ENCODE assay signal across 14 mouse cellular contexts in the genomic region with DNA sequence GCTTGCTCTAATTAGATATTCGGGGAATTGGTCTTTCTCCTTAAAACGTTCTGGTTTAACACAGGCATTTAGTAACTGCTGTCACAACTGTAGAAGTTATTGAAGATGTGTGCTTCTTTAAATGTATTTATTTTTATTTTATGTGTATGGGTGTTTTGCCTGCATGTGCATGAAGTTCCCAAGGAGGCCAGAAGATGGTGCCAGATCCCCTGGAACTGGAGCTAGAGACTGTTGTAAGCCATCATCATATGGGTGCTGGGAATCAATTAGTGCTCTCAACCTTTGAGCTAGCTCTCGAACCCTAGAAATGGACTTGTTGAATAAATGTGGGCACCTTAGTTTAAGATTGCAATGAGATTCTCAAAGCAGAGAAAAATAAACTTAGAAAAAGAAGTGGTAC. TPM values are rescaled to one million over a fixed set of nuclear protein-coding genes. Genes with fewer than 3 reads are reported as not detected.
DNase-seq lines count a peak whose midpoint lies in the region; ATAC-seq and TF ChIP-seq lines count a peak whose summit lies in the region.
"Had no signal": no experiment of that assay in that cellular context is flagged by ENCODE, and none has a peak within 500 bp of the region (broad histone marks: within the 10 kb centered on the region; RNA-seq: fewer than 3 reads in every experiment).

No protein-coding gene starts in this region.

- H3K27me3 ChIP-seq in heart, embryonic 10.5 days (ENCODE audit: insufficient read depth, poor library complexity, severe bottlenecking): no peaks in the 10 kb centered on the region
- no peaks in the 10 kb centered on the region for H3K27me3 ChIP-seq in lung, postnatal 0 days (replicated peaks; ENCODE audit: insufficient read depth, low read length)
- no peaks in the 10 kb centered on the region for H3K27me3 ChIP-seq in midbrain, embryonic 15.5 days (replicated peaks)
- H3K27me3 ChIP-seq: embryonic facial prominence, embryonic 15.5 days; neural tube, embryonic 15.5 days had no signal

- H3K4me1 ChIP-seq in heart, embryonic 10.5 days: peaks cover 7% of the 10 kb centered on the region; the same call in 1 of the 2 replicates
- H3K4me1 ChIP-seq in lung, postnatal 0 days (ENCODE audit: insufficient read depth, low read depth, low read length): no peaks in the 10 kb centered on the region
- peaks cover 4% of the 10 kb centered on the region for H3K4me1 ChIP-seq in midbrain, embryonic 15.5 days
- H3K4me1 ChIP-seq: neural tube, embryonic 15.5 days had no signal

- H3K9me3 ChIP-seq in heart, embryonic 10.5 days: no peaks in the 10 kb centered on the region
- no peaks in the 10 kb centered on the region for H3K9me3 ChIP-seq in lung, postnatal 0 days (ENCODE audit: low read length)
- 0 out of 2 replicates have a peak, but pooled peaks cover 6% of the 10 kb centered on the region for H3K9me3 ChIP-seq in midbrain, embryonic 15.5 days

- peak; percentile 49 for TF ChIP-seq CTCF in lung, postnatal 0 days (IDR thresholded peaks at IDR 0.05)

- no peak overlapping the region for H3K27ac ChIP-seq in heart, embryonic 10.5 days
- H3K27ac ChIP-seq in lung, postnatal 0 days (ENCODE audit: low read length): no peak overlapping the region
- H3K27ac ChIP-seq in midbrain, embryonic 15.5 days: no peak overlapping the region
- H3K27ac ChIP-seq: embryonic facial prominence, embryonic 15.5 days; neural tube, embryonic 15.5 days had no signal

- H3K36me3 ChIP-seq in heart, embryonic 10.5 days: no peaks in the 10 kb centered on the region
- H3K36me3 ChIP-seq in lung, postnatal 0 days (ENCODE audit: insufficient read depth, low read length): no peaks in the 10 kb centered on the region
- no peaks in the 10 kb centered on the region for H3K36me3 ChIP-seq in midbrain, embryonic 15.5 days (replicated peaks)
- H3K36me3 ChIP-seq: embryonic facial prominence, embryonic 15.5 days; neural tube, embryonic 15.5 days had no signal

- TF ChIP-seq EP300 in lung, postnatal 0 days (IDR thresholded peaks at IDR 0.05): no peak

- no peak overlapping the region for H3K4me2 ChIP-seq in lung, postnatal 0 days (replicated peaks; ENCODE audit: low read depth, low read length)
- H3K4me2 ChIP-seq in midbrain, embryonic 15.5 days: no peak overlapping the region
- H3K4me2 ChIP-seq: embryonic facial prominence, embryonic 15.5 days; neural tube, embryonic 15.5 days had no signal

- no peak for ATAC-seq in lung, postnatal 0 days
- ATAC-seq in midbrain, embryonic 15.5 days (replicated peaks): no peak
- ATAC-seq: forebrain, embryonic 16.5 days had no signal

- no peak overlapping the region for H3K4me3 ChIP-seq in heart, embryonic 10.5 days
- no peak overlapping the region for H3K4me3 ChIP-seq in lung, postnatal 0 days (ENCODE audit: low read depth, low read length)
- H3K4me3 ChIP-seq in midbrain, embryonic 15.5 days: no peak overlapping the region
- H3K4me3 ChIP-seq: embryonic facial prominence, embryonic 15.5 days; neural tube, embryonic 15.5 days had no signal

- WGBS in heart, embryonic 10.5 days: 66% methylated on average over 3 of the region's 3 CpGs
- 68% methylated on average over 3 of the region's 3 CpGs for WGBS in lung, postnatal 0 days
- 79% methylated on average over 3 of the region's 3 CpGs for WGBS in midbrain, embryonic 15.5 days

- H3K9ac ChIP-seq in lung, postnatal 0 days (replicated peaks; ENCODE audit: low read depth): no peak overlapping the region
- H3K9ac ChIP-seq in midbrain, embryonic 15.5 days: no peak overlapping the region
- H3K9ac ChIP-seq: embryonic facial prominence, embryonic 15.5 days; neural tube, embryonic 15.5 days had no signal

- peak; percentile 30 for DNase-seq in heart, postnatal 4 days
- no peak for DNase-seq in heart, embryonic 10.5 days (ENCODE audit: low spot score)
- no peak for DNase-seq in lung, postnatal 0 days (ENCODE audit: low spot score)
- no peak for DNase-seq in lung, adult 18-20 months
- peak; percentile 39 for DNase-seq in ES-CJ7 (ENCODE audit: low read depth, low spot score)
- DNase-seq in induced T-regulatory cell, adult 2 months (ENCODE audit: low read depth): peak; percentile 35
- no peak for DNase-seq in cerebellum, adult 18-20 months
- DNase-seq: adrenal gland, adult 2 months; kidney, adult 11 months; liver had no signal

RNA-seq across cellular contexts. Expression of gene Fam126a, which starts 27.1 kb away (rescaled TPM):
- total RNA-seq in heart, postnatal 4 days (2021): 10 to 100 TPM; 62.4 to 65.1 TPM
- 27.5 and 39.7 TPM in 2 replicates for polyA plus RNA-seq in heart, embryonic 10.5 days (2016; fragmentation: Nextera tagmentation; extraction: Ambion mirVana)
- polyA plus RNA-seq in lung, postnatal 0 days (2015; fragmentation: Nextera tagmentation; extraction: Ambion mirVana): 11.5 and 12.4 TPM in 2 replicates
- polyA plus RNA-seq in midbrain, embryonic 15.5 days (2015; fragmentation: Nextera tagmentation; extraction: Ambion mirVana): 33.0 and 33.3 TPM in 2 replicates

RNA-seq across cellular contexts. Expression of gene Klhl7, which starts 42.8 kb away (rescaled TPM):
- 10 to 100 TPM; 60.2 to 62.0 TPM for total RNA-seq in heart, postnatal 4 days (2021)
- polyA plus RNA-seq in heart, embryonic 10.5 days (2016; fragmentation: Nextera tagmentation; extraction: Ambion mirVana): 45.0 and 47.4 TPM in 2 replicates
- polyA plus RNA-seq in lung, postnatal 0 days (2015; fragmentation: Nextera tagmentation; extraction: Ambion mirVana): 22.6 and 26.6 TPM in 2 replicates
- 143 and 159 TPM in 2 replicates for polyA plus RNA-seq in midbrain, embryonic 15.5 days (2015; fragmentation: Nextera tagmentation; extraction: Ambion mirVana)

Comparison
In these comparisons a context has a peak if more than half of its experiments do, and no peak if none do; other contexts are left out.
1. DNase-seq: peak in heart, postnatal 4 days (single experiment), ES-CJ7 (single experiment) and induced T-regulatory cell, adult 2 months (single experiment); none in heart, embryonic 10.5 days (single experiment), lung, postnatal 0 days (single experiment), lung, adult 18-20 months (0 of 2) and cerebellum, adult 18-20 months (0 of 2).